Mouse (Mus musculus): ENCODE measurements around the gene Cd36. TPM values are rescaled to one million over a fixed set of nuclear protein-coding genes. Genes with fewer than 3 reads are reported as not detected.

Gene Cd36
- polyA plus RNA-seq, 1 experiment from 2014 or later = 7.6 TPM

- ATAC-seq (ENCODE audit: insufficient read depth) = no peak; the same call in 1 of the 2 replicates
Observed at GRCm38 (mm10) chr5:17849582-17849981, 39.0 kb downstream of the Cd36 start.

GRCm38 (mm10) chr5:17848733-17849132 lies 39.9 kb downstream of the Cd36 start:
- no peaks in the 10 kb centered on the region for H3K4me1 ChIP-seq (ENCODE audit: insufficient read depth)
- no peak overlapping the region for H3K27ac ChIP-seq (ENCODE audit: low read depth)
- WGBS = 72% methylated on average over 2 of the region's 2 CpGs
- no peak overlapping the region for H3K9ac ChIP-seq
- no peak for TF ChIP-seq CTCF (IDR thresholded peaks at IDR 0.05; ENCODE audit: low read depth)
- H3K4me2 ChIP-seq = no peak overlapping the region
- H3K9me3 ChIP-seq (ENCODE audit: low read depth, low read length) = no peaks in the 10 kb centered on the region
- H3K27me3 ChIP-seq (ENCODE audit: insufficient read depth, low read length) = no peaks in the 10 kb centered on the region
- H3K36me3 ChIP-seq (ENCODE audit: insufficient read depth) = no peaks in the 10 kb centered on the region
- H3K4me3 ChIP-seq (ENCODE audit: low read depth, low read length) = no peak overlapping the region
- DNase-seq = no peak
- ATAC-seq (ENCODE audit: insufficient read depth) = no peak

More at GRCm38 (mm10) chr5:17849582-17849981, 39.0 kb downstream of the Cd36 start:
- H3K27ac ChIP-seq (ENCODE audit: low read depth) = no peak overlapping the region
- DNase-seq = peak; percentile 45
- H3K9ac ChIP-seq = no peak overlapping the region
- H3K27me3 ChIP-seq (ENCODE audit: insufficient read depth, low read length) = no peaks in the 10 kb centered on the region
- H3K9me3 ChIP-seq (ENCODE audit: low read depth, low read length) = no peaks in the 10 kb centered on the region
- no peak overlapping the region for H3K4me2 ChIP-seq
- H3K36me3 ChIP-seq (ENCODE audit: insufficient read depth) = no peaks in the 10 kb centered on the region
- TF ChIP-seq CTCF (IDR thresholded peaks at IDR 0.05; ENCODE audit: low read depth) = no peak
- no peak overlapping the region for H3K4me3 ChIP-seq (ENCODE audit: low read depth, low read length)
- 57% methylated on average over 1 of the region's 1 CpGs for WGBS
- H3K4me1 ChIP-seq (ENCODE audit: insufficient read depth) = no peaks in the 10 kb centered on the region

- Histone ChIP-seq H3K9me3 (ENCODE audit: low read depth, low read length) (no peaks in the 10 kb centered on the region), H3K36me3 (ENCODE audit: insufficient read depth) (no peaks in the 10 kb centered on the region), H3K4me2 (no peak overlapping the region), H3K27me3 (ENCODE audit: insufficient read depth, low read length) (no peaks in the 10 kb centered on the region), H3K9ac (no peak overlapping the region), H3K4me3 (ENCODE audit: low read depth, low read length) (no peak overlapping the region), H3K27ac (ENCODE audit: low read depth) (no peak overlapping the region), H3K4me1 (ENCODE audit: insufficient read depth) (no peaks in the 10 kb centered on the region)
- TF ChIP-seq CTCF (IDR thresholded peaks at IDR 0.05; ENCODE audit: low read depth) = no peak
- ATAC-seq (ENCODE audit: insufficient read depth) (no peak), DNase-seq (no peak)
- 95% methylated on average over 1 of the region's 1 CpGs for WGBS
Observed at GRCm38 (mm10) chr5:17848267-17848666, 40.3 kb downstream of the Cd36 start.

GRCm38 (mm10) chr5:17843921-17844320 lies 44.7 kb downstream of the Cd36 start:
- H3K4me2 ChIP-seq = no peak overlapping the region
- H3K4me3 ChIP-seq (ENCODE audit: low read depth, low read length) = no peak overlapping the region
- no peaks in the 10 kb centered on the region for H3K27me3 ChIP-seq (ENCODE audit: insufficient read depth, low read length)
- TF ChIP-seq CTCF (IDR thresholded peaks at IDR 0.05; ENCODE audit: low read depth) = no peak
- H3K9me3 ChIP-seq (ENCODE audit: low read depth, low read length) = no peaks in the 10 kb centered on the region
- ATAC-seq (ENCODE audit: insufficient read depth) (no peak), DNase-seq (no peak)
- H3K36me3 ChIP-seq (ENCODE audit: insufficient read depth) = no peaks in the 10 kb centered on the region
- H3K4me1 ChIP-seq (ENCODE audit: insufficient read depth) = no peaks in the 10 kb centered on the region
- H3K27ac ChIP-seq (ENCODE audit: low read depth) = no peak overlapping the region
- no peak overlapping the region for H3K9ac ChIP-seq
- WGBS = 79% methylated on average over 3 of the region's 3 CpGs

- TF ChIP-seq CTCF (IDR thresholded peaks at IDR 0.05; ENCODE audit: low read depth) = no peak
- Histone ChIP-seq H3K4me1 (ENCODE audit: insufficient read depth) (no peaks in the 10 kb centered on the region), H3K4me2 (no peak overlapping the region), H3K9me3 (ENCODE audit: low read depth, low read length) (no peaks in the 10 kb centered on the region), H3K9ac (no peak overlapping the region), H3K4me3 (ENCODE audit: low read depth, low read length) (no peak overlapping the region), H3K27me3 (ENCODE audit: insufficient read depth, low read length) (no peaks in the 10 kb centered on the region), H3K36me3 (ENCODE audit: insufficient read depth) (no peaks in the 10 kb centered on the region), H3K27ac (ENCODE audit: low read depth) (no peak overlapping the region)
- DNase-seq (peak; percentile 26), ATAC-seq (ENCODE audit: insufficient read depth) (no peak)
- 59% methylated on average over 5 of the region's 5 CpGs for WGBS
Observed at GRCm38 (mm10) chr5:17843316-17843715, 45.3 kb downstream of the Cd36 start.

- Histone ChIP-seq H3K4me1 (ENCODE audit: insufficient read depth) (no peaks in the 10 kb centered on the region), H3K27ac (ENCODE audit: low read depth) (no peak overlapping the region), H3K9ac (no peak overlapping the region), H3K36me3 (ENCODE audit: insufficient read depth) (no peaks in the 10 kb centered on the region), H3K27me3 (ENCODE audit: insufficient read depth, low read length) (no peaks in the 10 kb centered on the region), H3K4me2 (no peak overlapping the region), H3K9me3 (ENCODE audit: low read depth, low read length) (no peaks in the 10 kb centered on the region), H3K4me3 (ENCODE audit: low read depth, low read length) (no peak overlapping the region)
- 65% methylated on average over 7 of the region's 7 CpGs for WGBS
- peak; percentile 16 for DNase-seq
- TF ChIP-seq CTCF (IDR thresholded peaks at IDR 0.05; ENCODE audit: low read depth) = no peak
- no peak for ATAC-seq (ENCODE audit: insufficient read depth)
Observed at GRCm38 (mm10) chr5:17842111-17842729, 46.4 kb downstream of the Cd36 start.

GRCm38 (mm10) chr5:17839549-17839948 lies 49.1 kb downstream of the Cd36 start:
- H3K27ac ChIP-seq (ENCODE audit: low read depth) = no peak overlapping the region
- peak; percentile 26 for DNase-seq
- no peaks in the 10 kb centered on the region for H3K4me1 ChIP-seq (ENCODE audit: insufficient read depth)
- no peak overlapping the region for H3K4me2 ChIP-seq
- no peak for TF ChIP-seq CTCF (IDR thresholded peaks at IDR 0.05; ENCODE audit: low read depth)
- H3K9me3 ChIP-seq (ENCODE audit: low read depth, low read length) = no peaks in the 10 kb centered on the region
- H3K27me3 ChIP-seq (ENCODE audit: insufficient read depth, low read length) = no peaks in the 10 kb centered on the region
- H3K9ac ChIP-seq = no peak overlapping the region
- WGBS = 28% methylated on average over 2 of the region's 2 CpGs
- no peaks in the 10 kb centered on the region for H3K36me3 ChIP-seq (ENCODE audit: insufficient read depth)
- H3K4me3 ChIP-seq (ENCODE audit: low read depth, low read length) = no peak overlapping the region
- ATAC-seq (ENCODE audit: insufficient read depth) = peak; percentile 63; the same call in 1 of the 2 replicates

Data from lung, embryonic 14.5 days (tissue).